Mouse (Mus musculus) brain, embryonic 14.5 days (tissue): ENCODE measurements at regions not wholly inside any gene's neighbourhood (a gene's known extent, or its start where the extent isn't known, plus 50 kb on each side); places are given as distances from the start of the nearest gene placed in this dataset.

Experiments
- CTCF ChIP-seq: fragments of 200-500 bp; IDR thresholded peaks from 2 replicates; pipeline ENCODE4 v1.5.1; 2012; ENCODE audit warnings: inconsistent platforms, mild to moderate bottlenecking, moderate library complexity, borderline replicate concordance; ENCODE audit not compliant: insufficient read depth, insufficient read length; ENCODE audit errors: extremely low read depth
- POLR2A ChIP-seq: fragments of 200-500 bp; IDR thresholded peaks from 2 replicates; pipeline ENCODE4 v1.6.1; 2012; ENCODE audit warnings: mild to moderate bottlenecking, inconsistent platforms, borderline replicate concordance; ENCODE audit not compliant: poor library complexity, insufficient read depth, insufficient read length, severe bottlenecking; ENCODE audit errors: extremely low read depth

DNA sequence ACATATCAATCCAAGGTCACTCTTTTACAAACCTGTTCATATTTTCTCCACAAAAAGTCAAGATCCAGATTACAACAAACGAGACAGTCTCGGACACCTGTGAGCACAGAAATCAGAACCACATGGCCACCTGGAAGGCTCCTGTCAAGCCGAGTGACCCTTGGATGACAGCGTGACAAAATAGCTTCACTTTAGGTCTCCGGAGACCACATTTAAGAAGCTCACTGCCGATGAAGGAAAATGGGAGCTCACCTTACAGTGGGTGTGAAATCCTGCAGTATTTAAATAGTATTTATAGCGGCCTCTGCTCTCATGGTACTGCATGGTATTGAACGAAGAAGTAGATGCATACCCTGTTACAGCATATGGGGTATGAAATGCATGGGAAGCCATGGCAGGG, 144.3 kb downstream of the Gm11011 start:
- no peak for TF ChIP-seq CTCF
- no peak for TF ChIP-seq POLR2A
